Mouse (Mus musculus): ENCODE measurements around the gene Mrpl30.

DNA sequence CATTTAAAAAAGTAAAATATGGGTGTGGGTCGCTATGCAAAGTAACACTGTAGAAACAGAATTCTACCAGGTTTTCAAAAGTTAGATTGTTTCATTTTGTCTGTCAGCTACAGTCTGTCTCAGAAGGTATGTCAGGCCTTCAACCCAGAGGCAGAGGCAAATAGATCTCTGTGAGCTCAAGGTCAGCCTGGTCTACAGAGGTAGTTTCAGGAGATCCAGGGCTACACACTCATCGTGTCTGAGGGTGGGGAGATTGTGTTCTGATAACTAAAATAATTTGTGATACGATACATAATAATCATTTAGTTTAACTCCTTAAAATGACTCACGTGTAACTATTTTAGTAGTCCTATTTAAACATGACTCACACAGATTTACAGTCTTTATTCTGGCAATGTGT is 17.1 kb upstream of the Mrpl30 start:
- TF ChIP-seq POLR2A (IDR thresholded peaks at IDR 0.05; ENCODE audit: extremely low read depth, insufficient read depth, low read length): no peak
- no peak for TF ChIP-seq CTCF (IDR thresholded peaks at IDR 0.05; ENCODE audit: extremely low read depth, insufficient read depth, low read length)

Measured in cortical plate, adult 2 months (tissue).